Mouse (Mus musculus) inflammation-experienced regulatory T-cells, adult 6 months (primary cell): Measurements from ENCODE around the gene Casp3. TPM values are rescaled to one million over a fixed set of nuclear protein-coding genes. Genes with fewer than 3 reads are reported as not detected.

ENCODE experiments used
- ATAC-seq: one replicate; pipeline ENCODE4 v1.8.0; 2017
- polyA plus RNA-seq, 3 experiments: library from polyadenylated mRNA; unstranded; fragments of 100-300 nt; shearing (Covaris generic); gene quantifications; one replicate each; pipeline ENCODE4 v1.2.1; 2017

The Casp3 gene
- polyA plus RNA-seq, 3 experiments from 2014 or later: 46.2 to 129 (median 63.6) TPM

- peak; percentile 100 for ATAC-seq
Observed at GRCm38 (mm10) chr8:46686664-46687336, 69.7 kb downstream of the Casp3 start.

Other genes with a start within 250 kb of the Casp3 start
- 10 to 100 TPM in 1 of 3 experiments, 1 to 10 TPM in 2; 6.6 to 12.1 (median 8.6) TPM for gene Acsl1, start 146.3 kb upstream of the Casp3 start, polyA plus RNA-seq
- 10 to 100 TPM in 1 of 3 experiments, 1 to 10 TPM in 2; 8.1 to 18.0 (median 9.1) TPM for gene Cenpu, start 65.3 kb upstream of the Casp3 start, polyA plus RNA-seq
- gene Primpol, start 79 bp upstream of the Casp3 start, polyA plus RNA-seq: 10 to 100 TPM; 39.6 to 49.3 (median 41.3) TPM
- gene Irf2, start 122.4 kb downstream of the Casp3 start, polyA plus RNA-seq: 100 to 1,000 TPM; 228 to 272 (median 245) TPM